Mouse (Mus musculus): ENCODE measurements around the gene Ntn4.

DNA sequence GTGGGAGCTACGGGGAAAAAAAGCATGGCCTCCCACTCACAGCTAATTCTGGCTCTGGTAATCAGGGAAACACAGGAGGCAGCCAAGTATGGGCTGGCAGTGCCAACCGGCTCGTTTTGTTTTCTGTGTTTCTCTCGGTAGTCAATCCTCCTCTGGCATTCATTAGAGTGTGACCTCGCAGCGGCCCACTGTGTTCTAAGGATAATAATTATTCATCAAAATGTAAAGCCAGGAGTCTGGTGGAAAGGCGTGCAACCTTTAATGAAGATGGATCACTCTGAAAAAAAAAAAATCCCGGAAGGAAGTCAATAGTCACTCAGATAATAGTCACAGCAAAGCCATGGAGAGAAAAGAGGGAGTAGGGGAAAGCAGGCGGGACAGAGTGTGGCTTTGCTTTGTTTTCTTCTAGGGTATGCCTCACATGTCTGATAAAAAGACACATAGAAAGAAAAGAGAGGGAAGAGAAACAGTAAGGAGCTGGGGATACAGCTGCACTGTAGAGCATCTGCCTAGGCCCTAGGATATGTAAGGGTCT is 131.5 kb downstream of the Ntn4 start:
- TF ChIP-seq FOSL1 (IDR thresholded peaks at IDR 0.05; ENCODE audit: insufficient read depth, low read length, poor library complexity, severe bottlenecking), result no peak
- no peak for TF ChIP-seq MYOG (IDR thresholded peaks at IDR 0.05; ENCODE audit: control insufficient read depth, extremely low read depth, insufficient read length)
- no peak for TF ChIP-seq CTCF (IDR thresholded peaks at IDR 0.05; ENCODE audit: control insufficient read depth, insufficient read depth, insufficient read length)
- TF ChIP-seq MAX (IDR thresholded peaks at IDR 0.05), result no peak
- no peak for TF ChIP-seq USF1 (IDR thresholded peaks at IDR 0.05; ENCODE audit: low read depth)
